Mouse (Mus musculus): ENCODE results near the gene Kdelr3.

Kdelr3 gene

GRCm38 (mm10) chr15:79511553-79512320 lies 4.5 kb upstream of the Kdelr3 start:
- DNase-seq (ENCODE audit: low read depth, low spot score), result no peak

- no peak for DNase-seq (ENCODE audit: low read depth, low spot score)
Measured at GRCm38 (mm10) chr15:79513940-79514339, 2.3 kb upstream of the Kdelr3 start.

GRCm38 (mm10) chr15:79517710-79518109 lies 1.5 kb downstream of the Kdelr3 start:
- no peak for DNase-seq (ENCODE audit: low read depth, low spot score)

- DNase-seq (ENCODE audit: low read depth, low spot score), result no peak
Measured at GRCm38 (mm10) chr15:79518571-79518970, 2.4 kb downstream of the Kdelr3 start.

GRCm38 (mm10) chr15:79519400-79520220 lies 3.4 kb downstream of the Kdelr3 start:
- DNase-seq (ENCODE audit: low read depth, low spot score), result peak; percentile 43

- no peak for DNase-seq (ENCODE audit: low read depth, low spot score)
Measured at GRCm38 (mm10) chr15:79525564-79525963, 9.4 kb downstream of the Kdelr3 start.

GRCm38 (mm10) chr15:79525979-79526768 lies 10.0 kb downstream of the Kdelr3 start:
- DNase-seq (ENCODE audit: low read depth, low spot score), result no peak

GRCm38 (mm10) chr15:79527192-79527591 lies 11.0 kb downstream of the Kdelr3 start:
- no peak for DNase-seq (ENCODE audit: low read depth, low spot score)

- no peak for DNase-seq (ENCODE audit: low read depth, low spot score)
Measured at GRCm38 (mm10) chr15:79527991-79528639, 11.9 kb downstream of the Kdelr3 start.

GRCm38 (mm10) chr15:79529935-79530334 lies 13.7 kb downstream of the Kdelr3 start:
- DNase-seq (ENCODE audit: low read depth, low spot score), result no peak

GRCm38 (mm10) chr15:79533796-79534195 lies 17.6 kb downstream of the Kdelr3 start:
- DNase-seq (ENCODE audit: low read depth, low spot score), result no peak

- no peak for DNase-seq (ENCODE audit: low read depth, low spot score)
Measured at GRCm38 (mm10) chr15:79543968-79544367, 27.8 kb downstream of the Kdelr3 start.

- DNase-seq (ENCODE audit: low read depth, low spot score), result no peak
Measured at GRCm38 (mm10) chr15:79545496-79545895, 29.3 kb downstream of the Kdelr3 start.

GRCm38 (mm10) chr15:79545921-79546399 lies 29.7 kb downstream of the Kdelr3 start:
- peak; percentile 55 for DNase-seq (ENCODE audit: low read depth, low spot score)

GRCm38 (mm10) chr15:79546410-79547288 lies 30.4 kb downstream of the Kdelr3 start, which contains the start of gene Ddx17:
TSS of gene Ddx17 (minus strand) at chr15:79546741.
- DNase-seq (ENCODE audit: low read depth, low spot score), result peak; percentile 90

- DNase-seq (ENCODE audit: low read depth, low spot score), result no peak
Measured at GRCm38 (mm10) chr15:79547289-79547820, 31.1 kb downstream of the Kdelr3 start.

- DNase-seq (ENCODE audit: low read depth, low spot score), result no peak
Measured at GRCm38 (mm10) chr15:79548226-79548625, 32.0 kb downstream of the Kdelr3 start.

- DNase-seq (ENCODE audit: low read depth, low spot score), result no peak
Measured at GRCm38 (mm10) chr15:79552566-79552965, 36.4 kb downstream of the Kdelr3 start.

- no peak for DNase-seq (ENCODE audit: low read depth, low spot score)
Measured at GRCm38 (mm10) chr15:79559649-79560048, 43.4 kb downstream of the Kdelr3 start.

- DNase-seq (ENCODE audit: low read depth, low spot score), result no peak
Measured at GRCm38 (mm10) chr15:79562417-79562816, 46.2 kb downstream of the Kdelr3 start.
